Mouse (Mus musculus) liver, embryonic 16.5 days (tissue): ENCODE measurements around the gene Kcna7. TPM values are rescaled to one million over a fixed set of nuclear protein-coding genes. Genes with fewer than 3 reads are reported as not detected.

ENCODE experiments used
- ATAC-seq: fragments of 200-750 bp; cut with Nextera tagmentation; 2 replicates; pipeline ENCODE4 v1.8.0; 2017; ENCODE audit warnings: low read depth, mild to moderate bottlenecking, moderate number of reproducible peaks, moderate library complexity
- H3K27ac ChIP-seq: fragments of 300-500 bp; sonication (generic); 2 replicates; pipeline ENCODE4 v1.5.1; 2014; ENCODE audit warnings: mild to moderate bottlenecking, low read length
- H3K27me3 ChIP-seq: fragments of 300-500 bp; sonication (generic); 2 replicates; pipeline ENCODE4 v1.6.1; 2014; ENCODE audit warnings: low read depth, low read length, mixed read lengths; ENCODE audit not compliant: control insufficient read depth, insufficient read depth
- H3K36me3 ChIP-seq: fragments of 300-500 bp; sonication (generic); 2 replicates; pipeline ENCODE4 v1.6.1; 2014; ENCODE audit warnings: mild to moderate bottlenecking; ENCODE audit not compliant: control insufficient read depth, insufficient read depth
- H3K4me1 ChIP-seq: fragments of 300-500 bp; sonication (generic); 2 replicates; pipeline ENCODE4 v1.6.1; 2014; ENCODE audit warnings: low read depth, low read length, mixed read lengths; ENCODE audit not compliant: control insufficient read depth
- H3K4me2 ChIP-seq: fragments of 300-500 bp; sonication (generic); 2 replicates; pipeline ENCODE4 v1.6.1; 2014; ENCODE audit warnings: low read depth, low read length, mixed read lengths
- H3K4me3 ChIP-seq: fragments of 300-500 bp; sonication (generic); 2 replicates; pipeline ENCODE4 v1.5.1; 2014; ENCODE audit warnings: low read depth, mild to moderate bottlenecking, low read length
- H3K9ac ChIP-seq: fragments of 300-500 bp; sonication (generic); 2 replicates; pipeline ENCODE4 v1.6.1; 2014; ENCODE audit warnings: low read depth, low read length
- H3K9me3 ChIP-seq: fragments of 300-500 bp; sonication (generic); replicated peaks from 2 replicates; pipeline ENCODE4 v1.6.1; 2016; ENCODE audit warnings: low read length; ENCODE audit not compliant: control insufficient read depth
- WGBS: fragments of 180-500 bp; shearing (Covaris S2); extraction: QIAGEN DNeasy Blood & Tissue Kit; methylation state at CpG from one replicate; pipeline ENCODE4 v1.1.7; 2014; ENCODE audit not compliant: insufficient replicate concordance; 5-methylcytosine and 5-hydroxymethylcytosine counted together
- polyA plus RNA-seq: library from polyadenylated mRNA; unstranded; fragments of >200 nt; fragmentation: Nextera tagmentation; extraction: Ambion mirVana; gene quantifications from 2 replicates; pipeline ENCODE4 v1.2.1, GENCODE M21; 2015

Gene Kcna7
- polyA plus RNA-seq, 1 experiment from 2014 or later: not detected

DNA sequence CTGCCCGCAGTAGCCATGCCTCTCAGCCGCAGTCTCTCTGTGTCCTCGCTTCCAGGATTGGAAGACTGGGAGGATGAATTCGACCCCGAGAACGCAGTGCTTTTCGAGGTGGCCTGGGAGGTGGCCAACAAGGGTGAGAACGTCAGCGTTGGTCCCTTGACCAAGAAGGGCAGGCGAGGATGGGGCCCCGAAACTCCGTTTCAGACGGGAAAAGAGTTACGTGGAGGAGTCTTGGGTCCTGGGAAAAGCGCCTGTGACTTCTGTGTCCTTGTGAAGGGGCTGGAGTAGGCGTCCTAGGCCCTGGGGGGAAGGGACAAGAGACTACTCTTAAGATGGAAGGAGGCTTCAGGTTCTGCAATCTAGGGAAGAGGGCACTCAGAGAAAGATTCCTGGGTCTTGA is 29.6 kb downstream of the Kcna7 start:
- Histone ChIP-seq H3K4me2 (peak overlapping the region; percentile 82), H3K27me3 (no peaks in the 10 kb centered on the region), H3K36me3 (peaks cover 2% of the 10 kb centered on the region; the same call in 1 of the 2 replicates), H3K4me3 (peak overlapping the region; percentile 66), H3K9me3 (no peaks in the 10 kb centered on the region), H3K9ac (peak overlapping the region; percentile 72), H3K4me1 (peaks cover 28% of the 10 kb centered on the region), H3K27ac (peak overlapping the region; percentile 71)
- WGBS: 4% methylated on average over 16 of the region's 16 CpGs
- no peak for ATAC-seq

DNA sequence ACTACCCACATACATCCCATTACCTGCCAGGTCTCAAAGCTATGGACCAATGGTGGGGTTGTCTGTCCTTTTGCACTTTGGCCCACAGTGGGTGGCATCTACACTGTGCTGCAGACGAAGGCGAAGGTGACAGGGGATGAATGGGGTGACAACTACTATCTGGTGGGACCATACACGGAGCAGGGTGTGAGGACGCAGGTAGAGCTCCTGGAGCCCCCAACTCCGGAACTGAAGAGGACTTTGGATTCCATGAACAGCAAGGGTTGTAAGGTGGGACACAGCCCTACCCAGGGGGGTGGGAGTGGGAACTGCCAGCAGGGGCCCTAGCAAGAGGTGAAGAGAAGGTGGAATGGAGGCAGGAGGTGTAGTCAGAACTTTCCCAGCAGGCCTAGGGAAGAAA is 31.0 kb downstream of the Kcna7 start:
- no peak for ATAC-seq
- 74% methylated on average over 5 of the region's 5 CpGs for WGBS
- no peaks in the 10 kb centered on the region for H3K27me3 ChIP-seq
- no peak overlapping the region for H3K9ac ChIP-seq
- no peak overlapping the region for H3K4me3 ChIP-seq
- peaks cover 28% of the 10 kb centered on the region for H3K4me1 ChIP-seq
- no peak overlapping the region for H3K4me2 ChIP-seq
- H3K27ac ChIP-seq: no peak overlapping the region
- peaks cover 2% of the 10 kb centered on the region; the same call in 1 of the 2 replicates for H3K36me3 ChIP-seq
- H3K9me3 ChIP-seq: no peaks in the 10 kb centered on the region

GRCm38 (mm10) chr7:45437046-45437445 is 31.6 kb downstream of the Kcna7 start:
- Histone ChIP-seq H3K27me3 (no peaks in the 10 kb centered on the region), H3K27ac (no peak overlapping the region), H3K4me1 (peaks cover 28% of the 10 kb centered on the region), H3K4me3 (no peak overlapping the region), H3K9me3 (no peaks in the 10 kb centered on the region), H3K36me3 (peaks cover 2% of the 10 kb centered on the region; the same call in 1 of the 2 replicates), H3K4me2 (no peak overlapping the region), H3K9ac (no peak overlapping the region)
- 49% methylated on average over 6 of the region's 6 CpGs for whole genome bisulfite sequencing
- ATAC-seq: no peak

DNA sequence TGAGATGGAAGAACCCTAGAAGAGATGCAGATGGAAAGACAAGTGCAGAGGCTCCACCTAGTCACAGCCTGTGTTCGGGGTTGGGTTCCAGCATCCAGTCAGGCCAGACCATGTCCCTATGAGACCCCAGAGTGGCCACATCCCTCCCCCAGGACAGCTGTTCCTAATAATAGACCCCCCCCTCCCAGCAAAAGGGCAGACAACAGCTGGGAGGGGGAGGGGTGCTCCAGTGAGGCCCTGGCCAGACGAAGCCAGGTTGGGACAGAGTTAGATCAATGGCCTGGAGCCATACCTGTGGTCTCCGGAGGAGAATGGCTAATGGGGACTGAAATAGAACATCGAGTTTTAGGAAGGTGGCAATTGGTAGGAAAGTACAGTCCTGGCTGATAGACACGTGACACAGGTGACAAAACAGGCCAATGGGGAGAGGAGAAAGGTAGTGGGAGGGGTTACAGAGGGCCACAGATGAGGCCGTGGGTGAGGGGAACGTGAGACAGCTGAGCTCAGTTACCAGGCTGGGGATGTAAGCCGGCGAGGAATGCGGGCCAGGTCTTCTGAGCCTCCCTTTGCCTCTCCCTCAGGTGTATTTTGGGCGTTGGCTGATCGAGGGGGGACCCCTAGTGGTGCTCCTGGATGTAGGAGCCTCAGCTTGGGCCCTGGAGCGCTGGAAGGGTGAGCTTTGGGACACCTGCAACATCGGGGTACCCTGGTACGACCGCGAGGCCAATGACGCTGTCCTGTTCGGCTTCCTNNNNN is 32.2 kb downstream of the Kcna7 start, which contains the start of gene Ruvbl2:
Gene Ruvbl2, minus strand, starts transcription at position 576 of the 756 bp plus-strand sequence.
- H3K4me2 ChIP-seq: no peak within 1 kb of the TSS; the same call in 1 of the 2 replicates

DNA sequence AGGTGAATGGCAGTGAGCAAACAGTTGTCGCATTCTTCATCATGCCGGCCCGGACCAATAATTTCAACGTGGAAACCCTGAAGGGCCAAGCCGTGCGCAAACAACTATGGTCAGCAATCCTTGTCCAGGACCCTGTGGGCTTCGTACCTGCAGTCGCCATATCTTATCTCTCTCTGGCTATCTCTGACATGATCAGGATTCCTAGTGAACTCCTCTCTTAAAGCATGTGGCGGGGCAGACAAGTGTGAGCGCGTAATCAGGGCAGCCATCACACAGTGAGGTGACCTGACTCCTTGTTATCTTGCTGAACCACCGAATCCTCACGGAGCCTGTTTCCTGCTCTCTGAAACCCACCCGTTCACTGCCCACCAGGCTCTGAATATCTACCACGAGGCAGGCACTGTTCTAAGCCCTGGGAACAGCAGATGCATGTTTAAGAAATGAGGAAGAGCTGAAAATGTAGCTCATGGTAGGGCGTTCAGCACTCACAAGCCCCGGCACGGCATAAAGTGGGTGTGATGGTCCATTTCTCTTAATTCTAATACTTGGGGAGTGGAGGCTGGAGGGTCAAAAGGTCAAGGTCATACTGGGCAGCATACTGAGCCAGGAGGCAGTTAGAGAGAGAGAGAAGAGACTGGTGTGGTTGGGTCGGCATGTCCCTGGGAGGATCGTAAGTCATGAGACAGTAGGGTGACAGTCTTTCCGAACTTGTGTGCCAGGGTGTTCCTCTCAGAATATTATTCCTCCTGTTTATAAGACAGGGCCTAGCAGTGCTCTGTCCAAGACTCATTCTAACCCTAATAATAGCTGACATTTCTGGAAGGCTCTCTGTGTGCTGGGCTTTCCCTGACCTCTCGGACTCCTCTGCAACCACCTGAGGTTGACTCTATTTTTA is 38.3 kb downstream of the Kcna7 start:
- Histone ChIP-seq H3K4me1 (peaks cover 5% of the 10 kb centered on the region), H3K4me2 (no peak overlapping the region), H3K27ac (no peak overlapping the region), H3K27me3 (no peaks in the 10 kb centered on the region), H3K36me3 (peaks cover 2% of the 10 kb centered on the region; the same call in 1 of the 2 replicates), H3K9me3 (no peaks in the 10 kb centered on the region), H3K9ac (no peak overlapping the region), H3K4me3 (no peak overlapping the region)
- WGBS: 56% methylated on average over 22 of the region's 22 CpGs
- ATAC-seq: no peak

More for the DNA sequence above, 32.2 kb downstream of the Kcna7 start, which contains the start of gene Ruvbl2:
- peaks cover 27% of the 10 kb centered on the region for H3K4me1 ChIP-seq
- H3K9me3 ChIP-seq: no peaks in the 10 kb centered on the region
- H3K4me3 ChIP-seq: no peak within 1 kb of the TSS
- H3K27me3 ChIP-seq: no peaks in the 10 kb centered on the region
- WGBS: 41% methylated on average over 19 of the region's 19 CpGs
- H3K9ac ChIP-seq: no peak within 1 kb of the TSS
- no peak within 1 kb of the TSS for H3K27ac ChIP-seq
- ATAC-seq: no peak
- peaks cover 2% of the 10 kb centered on the region; the same call in 1 of the 2 replicates for H3K36me3 ChIP-seq

- Histone ChIP-seq H3K27me3 (no peaks in the 10 kb centered on the region), H3K4me2 (no peak overlapping the region), H3K27ac (no peak overlapping the region), H3K4me3 (no peak overlapping the region), H3K4me1 (peaks cover 10% of the 10 kb centered on the region), H3K36me3 (no peaks in the 10 kb centered on the region; the same call in 1 of the 2 replicates), H3K9me3 (no peaks in the 10 kb centered on the region), H3K9ac (no peak overlapping the region)
- no peak for ATAC-seq
Measured at GRCm38 (mm10) chr7:45446589-45446988, 41.1 kb downstream of the Kcna7 start.

- no peak overlapping the region for H3K27ac ChIP-seq
- peaks cover 14% of the 10 kb centered on the region for H3K4me1 ChIP-seq
- no peak overlapping the region for H3K9ac ChIP-seq
- no peak overlapping the region for H3K4me3 ChIP-seq
- ATAC-seq: peak; percentile 49; the same call in 1 of the 2 replicates
- H3K36me3 ChIP-seq: no peaks in the 10 kb centered on the region; the same call in 1 of the 2 replicates
- 0 out of 2 replicates have a peak overlapping the region, but pooled peaks have one; percentile 18 for H3K4me2 ChIP-seq
- WGBS: 25% methylated on average over 11 of the region's 11 CpGs
- H3K9me3 ChIP-seq: no peaks in the 10 kb centered on the region
- H3K27me3 ChIP-seq: no peaks in the 10 kb centered on the region
Measured at GRCm38 (mm10) chr7:45447325-45447990, 42.0 kb downstream of the Kcna7 start.

DNA sequence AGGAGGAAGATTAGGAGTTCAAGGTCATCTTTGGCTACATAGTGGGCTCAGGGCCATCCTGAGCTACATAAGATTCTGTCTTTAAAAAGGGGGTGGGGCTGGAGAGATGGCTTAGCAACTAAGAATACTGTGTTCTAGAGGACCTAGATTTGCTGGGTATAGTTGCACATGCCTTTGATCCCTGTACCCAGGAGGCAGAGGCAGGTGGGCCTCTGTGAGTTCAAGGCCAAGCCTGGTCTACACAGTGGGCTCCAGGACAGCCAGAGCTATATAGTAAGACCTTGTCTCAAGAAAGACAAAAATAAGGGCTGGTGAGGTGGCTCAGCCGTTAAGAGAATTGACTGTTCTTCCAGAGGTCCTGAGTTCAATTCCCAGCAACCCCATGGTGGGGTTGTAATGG is 44.5 kb downstream of the Kcna7 start:
- Histone ChIP-seq H3K9ac (no peak overlapping the region), H3K4me2 (no peak overlapping the region), H3K4me3 (no peak overlapping the region), H3K9me3 (no peaks in the 10 kb centered on the region), H3K27me3 (no peaks in the 10 kb centered on the region), H3K36me3 (peaks cover 5% of the 10 kb centered on the region), H3K27ac (no peak overlapping the region), H3K4me1 (peaks cover 14% of the 10 kb centered on the region)
- ATAC-seq: no peak
- 84% methylated on average over 1 of the region's 1 CpGs for WGBS
